Mouse (Mus musculus) spleen, postnatal 10 days (tissue): ENCODE results near the gene Hspbap1.
A peak's percentile ranks its signal among the peaks of the same experiment; 100 is the strongest.

ENCODE experiments used
- DNase-seq, 2 experiments: peaks; one replicate each; pipeline ENCODE4 v3.0.0; 2021 to 2022; ENCODE audit warnings: low spot score in 2 of 2

The Hspbap1 gene

DNA sequence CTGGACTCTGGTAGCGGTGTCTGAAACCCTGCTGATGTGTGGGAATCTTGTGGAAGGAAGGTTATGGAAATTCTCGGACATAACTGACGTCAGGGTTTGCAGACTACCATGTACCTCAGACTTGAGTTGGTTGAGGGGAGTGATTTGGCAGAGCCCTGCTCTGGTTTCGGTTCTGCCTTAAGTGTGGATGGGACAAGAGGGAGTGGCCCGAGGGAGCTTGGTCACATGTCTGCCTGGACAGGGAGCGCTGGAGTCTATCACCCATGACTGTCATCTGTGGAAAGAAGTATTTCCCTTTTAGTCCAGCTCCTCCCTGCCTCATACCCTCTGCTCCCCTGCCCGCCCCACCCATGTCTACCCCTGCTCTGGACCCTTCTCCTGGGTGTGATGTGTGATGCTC lies 32.0 kb downstream of the Hspbap1 start:
- DNase-seq, result no peak

DNA sequence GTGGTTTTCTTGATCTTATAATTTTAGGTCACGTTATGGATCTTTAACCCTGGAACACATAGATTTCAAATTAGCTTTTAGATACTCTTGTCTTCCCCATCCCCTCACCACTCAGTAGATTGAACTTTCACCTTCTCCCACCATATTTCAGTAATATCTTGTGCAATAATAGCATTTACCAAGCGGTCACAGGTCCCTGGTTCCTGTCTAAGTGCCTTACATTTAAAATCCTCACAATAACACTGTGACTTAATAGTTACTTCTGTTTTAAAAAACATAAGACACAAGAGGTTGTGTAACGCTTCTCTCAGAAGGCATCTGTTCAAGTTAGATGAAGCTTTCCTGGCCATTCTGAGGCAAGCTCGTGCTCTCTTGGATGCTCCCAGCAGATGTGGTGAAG lies 33.5 kb downstream of the Hspbap1 start:
- DNase-seq, result no peak

DNA sequence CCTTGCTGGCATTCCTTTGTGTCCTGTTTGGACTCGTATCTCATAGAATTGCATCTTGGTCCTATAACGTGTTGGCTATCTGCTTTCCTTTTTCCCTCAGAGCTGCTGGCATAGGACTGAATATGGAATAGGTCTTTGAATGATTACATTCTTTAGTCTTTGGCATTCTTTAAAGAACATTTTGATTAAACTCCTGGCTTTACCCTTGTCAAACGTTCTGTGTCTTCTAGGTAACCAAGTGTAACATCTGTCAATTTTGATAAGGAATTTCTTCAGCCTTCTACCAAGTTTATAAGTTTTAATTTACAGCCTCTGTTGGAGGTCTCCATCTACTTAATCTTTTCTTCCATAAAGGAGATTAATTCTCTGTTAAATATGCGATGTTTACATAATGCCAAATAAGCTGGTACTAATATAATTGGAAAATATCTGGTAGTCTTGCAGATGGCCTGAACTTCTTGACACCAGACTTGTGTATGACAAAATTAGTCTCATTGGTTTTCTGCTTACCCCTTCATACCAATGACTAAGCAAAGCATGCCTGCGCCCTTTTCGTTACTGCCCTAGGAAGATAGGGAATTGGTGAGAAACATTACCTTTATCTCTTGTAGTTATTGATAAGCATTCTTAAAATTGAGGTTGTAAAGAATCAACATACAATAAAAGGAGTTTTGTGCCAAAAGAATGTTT lies 36.9 kb downstream of the Hspbap1 start:
- peak in 1 of 2 experiments; percentile 35 for DNase-seq

DNA sequence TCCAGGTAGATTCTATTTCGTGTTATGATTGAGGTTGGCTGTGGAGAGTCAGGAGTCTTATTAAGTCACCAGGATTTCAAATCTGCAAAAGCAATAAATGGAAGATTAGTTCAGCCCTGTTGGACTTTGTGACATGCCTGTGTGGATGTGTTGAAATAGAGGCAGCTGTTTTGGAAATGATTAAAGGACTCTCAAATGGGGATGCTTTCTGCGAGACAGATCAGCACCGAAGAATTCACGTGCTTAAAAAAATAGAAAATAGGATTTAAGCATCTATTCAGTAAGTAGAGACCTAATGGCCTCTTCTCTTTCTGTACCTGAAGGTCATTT lies 37.5 kb downstream of the Hspbap1 start:
- no peak for DNase-seq

DNA sequence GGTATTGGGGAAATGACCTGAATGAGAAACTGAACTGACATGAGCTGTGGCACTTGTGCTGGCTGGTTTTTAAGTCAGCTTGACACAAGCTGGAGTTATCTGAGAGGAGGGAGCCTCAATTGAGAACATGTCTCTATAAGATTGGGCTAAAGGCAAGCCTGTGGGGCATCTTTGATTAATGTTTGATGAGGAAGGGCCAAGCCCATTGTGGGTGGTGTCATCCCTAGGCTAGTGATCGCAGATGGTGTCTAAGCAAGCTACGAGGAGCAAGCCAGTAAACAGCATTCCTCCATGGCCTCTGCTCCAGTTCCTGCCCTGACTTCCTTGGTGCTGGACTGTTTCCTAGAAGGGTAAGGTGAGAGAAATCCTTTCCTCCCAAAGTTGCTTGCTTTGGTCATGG lies 38.7 kb downstream of the Hspbap1 start:
- peak; percentile 39 to 46 for DNase-seq

DNA sequence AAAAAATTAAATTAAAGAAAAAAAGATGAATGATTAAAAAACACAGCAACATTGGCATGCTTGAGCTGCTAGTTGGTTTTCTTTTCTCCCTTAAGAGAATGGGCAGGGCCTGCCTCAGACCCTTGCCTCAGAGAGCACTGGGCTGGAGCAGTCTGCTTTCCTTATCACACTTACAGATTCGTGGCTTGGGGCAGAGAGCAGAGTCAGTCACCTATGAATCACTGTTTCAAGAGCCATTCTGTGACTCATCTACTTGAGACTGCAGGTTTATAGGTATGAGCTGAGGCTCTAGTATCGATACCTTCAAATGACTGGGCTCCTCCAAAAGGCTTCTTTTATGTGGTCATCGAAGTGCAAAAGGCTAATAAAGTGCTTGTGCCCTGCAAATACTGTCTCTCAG lies 42.9 kb downstream of the Hspbap1 start:
- no peak for DNase-seq

DNA sequence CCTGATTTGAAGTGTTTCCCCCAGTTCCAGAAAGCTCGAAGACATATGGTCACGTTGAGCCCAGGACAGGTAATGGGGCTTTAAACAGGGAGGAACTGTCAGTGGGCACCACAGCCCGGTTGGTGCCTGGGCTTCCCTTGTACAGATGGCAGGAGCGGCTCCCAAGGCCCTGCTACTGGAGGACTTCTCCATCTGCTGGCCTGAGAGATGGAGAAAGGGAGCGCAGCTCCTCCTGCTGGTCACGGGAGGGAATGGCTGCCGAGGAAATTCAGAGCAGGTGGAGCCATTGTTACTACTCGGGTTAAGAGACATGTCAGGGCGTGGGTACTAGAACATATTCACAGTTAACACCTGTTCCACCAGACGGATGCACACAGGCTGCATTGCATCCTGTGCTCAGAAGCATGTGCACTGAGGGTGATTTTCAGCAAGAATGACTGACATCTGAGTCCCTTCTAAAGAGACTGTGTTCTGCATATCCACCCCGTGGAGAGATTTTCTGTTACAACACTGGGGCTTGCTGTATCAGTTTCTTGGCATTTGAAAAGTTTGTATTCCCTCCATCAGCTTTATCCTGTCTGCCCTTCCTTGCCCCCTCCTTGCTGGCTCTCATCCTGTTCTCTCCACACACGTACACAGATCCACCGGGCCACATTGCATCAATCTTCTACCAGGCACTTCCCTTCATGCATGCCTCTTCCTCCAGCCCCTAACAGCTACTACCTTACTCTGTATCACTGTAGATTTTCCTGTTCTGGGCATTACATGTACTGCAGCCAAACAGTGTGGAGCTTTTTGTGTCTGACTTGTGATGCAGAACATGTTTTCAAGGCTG lies 47.3 kb downstream of the Hspbap1 start:
- DNase-seq, result peak; percentile 80 to 85

DNA sequence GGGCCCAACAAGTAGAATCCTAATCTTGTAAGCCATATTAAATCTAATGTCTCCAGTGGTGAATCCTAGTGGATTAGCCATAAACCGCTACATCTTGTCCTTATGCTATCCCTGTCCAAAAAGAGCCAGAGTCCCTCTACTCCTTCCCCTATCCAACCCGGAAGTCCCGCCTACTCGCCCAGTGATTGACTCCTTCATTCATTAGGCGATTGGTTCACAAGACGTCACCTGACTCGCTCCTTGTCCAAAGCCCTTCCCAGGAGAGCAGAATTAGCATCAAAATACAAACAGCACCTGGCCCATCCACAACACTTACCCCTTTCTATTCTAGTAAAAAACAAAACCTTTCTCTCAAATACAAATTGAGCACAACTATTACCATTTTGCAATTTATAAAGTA lies 59.8 kb downstream of the Hspbap1 start:
- DNase-seq, result no peak

DNA sequence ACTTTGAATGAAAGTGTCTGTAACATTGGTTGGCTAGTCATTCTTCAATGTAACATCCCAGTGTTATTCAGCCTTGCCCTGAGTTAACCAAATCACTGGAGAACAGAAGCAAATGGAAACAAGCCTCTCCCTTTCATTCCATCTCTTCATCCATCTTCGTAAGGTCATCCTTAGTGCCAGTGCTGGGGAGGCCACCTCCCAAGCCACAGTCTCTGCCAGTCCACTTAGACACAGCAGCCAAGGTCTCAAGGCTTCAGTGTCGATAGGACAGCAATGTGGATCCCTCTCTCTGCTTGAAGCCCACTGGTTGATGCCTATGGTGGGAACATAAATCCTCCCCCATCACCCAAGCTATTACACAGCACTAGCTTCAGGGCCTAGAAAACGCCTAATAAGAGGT lies 62.8 kb downstream of the Hspbap1 start:
- DNase-seq, result no peak

DNA sequence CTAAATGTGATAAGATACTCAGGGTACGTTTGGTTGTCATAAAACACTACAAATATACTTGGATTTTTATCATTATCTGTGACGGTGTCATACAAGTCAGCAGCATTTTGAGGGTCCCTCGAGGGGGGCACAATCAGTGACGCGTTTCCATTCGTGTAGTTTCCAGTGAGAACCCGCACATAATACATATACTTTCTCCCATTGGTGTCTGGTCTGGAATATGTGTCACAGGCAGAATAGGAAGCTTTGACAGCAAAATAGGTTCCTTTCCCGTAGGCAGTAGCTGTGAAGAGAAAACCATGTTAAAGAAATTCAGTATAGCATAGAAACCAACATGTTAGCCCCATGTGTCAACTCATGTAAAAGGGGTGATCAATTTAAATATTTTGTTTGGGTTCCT lies 64.5 kb downstream of the Hspbap1 start:
- DNase-seq, result no peak

DNA sequence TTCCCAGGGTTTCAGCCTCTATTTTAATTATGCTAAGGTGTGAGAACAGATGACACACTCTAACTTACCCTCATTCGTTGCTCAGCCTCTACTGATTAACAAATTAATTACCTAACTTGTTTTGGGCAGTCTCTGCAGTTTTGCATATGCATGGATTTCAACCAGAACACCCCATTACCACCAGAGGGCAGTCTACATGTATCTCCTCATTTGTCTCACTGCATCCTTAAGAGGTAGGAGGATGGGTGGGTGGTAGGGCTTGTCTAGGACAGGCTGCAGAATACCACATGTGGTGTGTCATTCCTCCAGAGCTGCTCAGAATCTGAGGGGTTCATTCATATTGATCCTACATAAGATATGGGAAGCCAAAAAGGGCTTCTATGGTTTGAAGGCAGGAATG lies 69.5 kb downstream of the Hspbap1 start:
- peak in 1 of 2 experiments; percentile 47 for DNase-seq

DNA sequence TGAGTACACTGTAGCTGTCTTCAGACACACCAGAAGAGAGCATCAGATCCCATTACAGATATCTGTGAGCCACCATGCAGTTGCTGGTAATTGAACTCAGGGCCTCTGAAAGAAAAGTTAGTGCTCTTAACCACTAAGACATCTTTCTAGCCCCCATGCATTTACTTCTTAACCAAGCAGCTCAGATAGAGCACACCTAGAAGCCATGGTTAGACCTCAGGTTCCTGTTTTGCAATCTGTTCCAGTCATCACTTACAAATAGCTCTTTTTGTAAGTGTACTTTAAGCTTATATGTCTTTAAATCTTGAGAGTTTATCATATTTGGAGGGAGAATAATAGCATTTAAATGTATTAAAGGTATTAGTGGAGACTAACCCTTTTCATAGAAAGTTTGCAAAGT lies 77.0 kb downstream of the Hspbap1 start:
- no peak for DNase-seq

DNA sequence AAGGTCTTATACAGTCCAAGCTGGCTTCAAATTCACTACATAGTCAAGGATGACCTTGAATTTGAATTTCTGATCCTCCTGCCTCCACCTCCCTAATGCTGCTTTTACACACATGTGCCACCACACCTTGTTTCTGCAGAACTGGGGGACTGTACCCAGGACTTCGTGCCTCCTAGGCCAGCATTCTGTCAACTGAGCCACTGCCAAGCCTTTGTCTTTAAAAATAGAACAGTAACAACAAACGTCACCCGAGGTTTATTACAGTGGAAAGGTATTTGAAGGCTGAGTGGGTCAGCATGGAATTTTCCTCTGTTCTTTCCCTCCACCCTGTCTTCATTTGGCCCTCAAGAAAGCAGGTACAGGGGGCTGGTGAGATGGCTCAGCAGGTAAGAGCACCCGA lies 85.7 kb downstream of the Hspbap1 start:
- no peak for DNase-seq

DNA sequence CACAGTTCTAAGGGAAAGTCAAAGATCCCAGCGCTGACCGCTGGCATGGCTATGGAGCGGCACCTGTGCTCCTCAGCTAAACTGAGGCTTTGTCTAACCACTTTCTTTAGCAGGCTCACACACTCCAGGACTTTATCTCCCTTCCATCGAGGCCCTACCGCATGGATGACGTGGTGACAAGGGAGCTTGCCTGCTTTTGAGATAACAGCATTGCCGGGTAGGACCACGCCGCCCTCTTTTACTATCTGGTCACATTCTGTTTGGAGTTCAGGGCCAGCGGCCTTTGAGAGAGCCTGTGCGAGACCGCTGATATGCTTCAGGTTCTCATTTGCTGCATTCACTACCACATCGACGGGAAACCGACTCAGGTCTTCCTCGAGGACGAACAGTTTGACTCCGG lies 86.6 kb downstream of the Hspbap1 start:
- peak in 1 of 2 experiments; percentile 26 for DNase-seq

DNA sequence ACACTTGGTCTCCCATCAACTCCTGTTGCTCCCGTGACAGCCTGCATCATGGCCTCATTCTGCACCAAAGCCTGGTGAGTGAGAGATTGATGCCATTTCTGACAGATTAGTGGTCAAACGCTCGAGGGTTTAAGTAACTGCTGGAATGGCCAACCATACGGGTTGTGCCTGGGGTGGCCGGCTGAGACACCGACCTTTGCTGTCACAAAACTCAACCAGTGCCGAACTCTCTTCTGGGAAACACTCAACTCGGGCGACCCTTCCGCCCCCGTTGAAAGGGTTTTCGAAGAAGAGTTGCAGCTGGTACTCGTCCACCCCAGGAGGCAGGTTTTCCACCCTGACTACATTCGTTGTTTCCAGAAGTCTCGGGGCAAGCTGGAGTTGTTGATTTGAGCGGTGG lies 90.1 kb downstream of the Hspbap1 start:
- no peak for DNase-seq

DNA sequence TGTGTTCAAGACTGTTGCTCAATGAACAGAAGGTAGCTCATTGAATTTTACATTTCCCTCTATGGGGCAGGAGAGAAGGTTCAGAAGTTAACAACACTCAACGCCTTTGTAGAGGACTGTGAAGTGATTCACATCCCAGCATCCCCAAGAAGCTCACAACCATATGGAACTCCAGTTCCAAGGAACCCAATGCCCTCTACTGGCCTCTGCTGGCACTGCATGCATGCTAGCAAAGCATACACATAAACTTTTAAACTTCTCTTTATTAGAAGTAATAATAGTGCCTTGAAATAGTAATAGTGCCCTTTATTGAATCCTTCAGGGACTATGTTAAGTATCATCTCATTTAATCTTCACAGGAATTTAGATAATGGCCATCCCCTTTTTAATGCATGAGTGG lies 91.9 kb downstream of the Hspbap1 start:
- DNase-seq, result peak; percentile 21 to 65

DNA sequence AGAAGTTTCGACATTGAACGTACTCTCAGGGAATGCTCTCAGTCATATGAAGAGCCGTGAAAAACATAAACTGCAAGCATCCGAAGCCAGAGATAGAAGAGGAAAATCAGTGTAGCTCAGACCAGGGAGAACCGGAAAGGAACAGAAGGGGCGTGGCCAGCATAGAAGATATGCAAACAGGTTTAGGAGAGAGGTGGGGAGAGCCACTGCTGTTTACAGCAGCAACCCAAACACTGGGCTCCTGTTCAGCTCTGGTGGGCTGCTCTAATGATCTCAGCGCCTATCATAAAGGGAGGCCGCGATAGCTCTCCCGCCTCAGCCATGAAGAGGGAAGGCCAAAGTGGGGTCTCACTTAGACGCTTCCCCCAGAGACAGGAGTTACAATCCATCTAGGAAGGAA lies 97.6 kb downstream of the Hspbap1 start:
- DNase-seq, result no peak

DNA sequence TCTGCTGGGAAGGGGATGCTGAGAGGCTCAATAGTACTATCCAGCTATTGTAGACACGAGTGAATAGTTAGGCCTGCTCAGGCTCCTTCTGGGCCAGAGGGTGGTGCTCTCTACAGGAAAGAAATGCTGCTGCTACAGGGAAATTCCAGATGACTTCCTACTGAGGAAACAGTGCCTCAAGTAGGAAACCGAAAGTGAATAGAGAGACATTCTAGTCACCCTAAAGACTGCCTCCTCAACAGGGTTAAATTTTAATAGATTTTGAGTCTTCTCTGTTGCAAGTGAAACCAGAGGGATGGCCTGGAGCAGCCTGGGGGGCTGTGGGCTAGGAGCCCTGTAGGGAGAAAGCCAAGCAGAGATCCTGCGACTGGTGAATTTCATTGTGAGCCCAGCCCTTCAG lies 99.0 kb downstream of the Hspbap1 start:
- DNase-seq, result no peak

DNA sequence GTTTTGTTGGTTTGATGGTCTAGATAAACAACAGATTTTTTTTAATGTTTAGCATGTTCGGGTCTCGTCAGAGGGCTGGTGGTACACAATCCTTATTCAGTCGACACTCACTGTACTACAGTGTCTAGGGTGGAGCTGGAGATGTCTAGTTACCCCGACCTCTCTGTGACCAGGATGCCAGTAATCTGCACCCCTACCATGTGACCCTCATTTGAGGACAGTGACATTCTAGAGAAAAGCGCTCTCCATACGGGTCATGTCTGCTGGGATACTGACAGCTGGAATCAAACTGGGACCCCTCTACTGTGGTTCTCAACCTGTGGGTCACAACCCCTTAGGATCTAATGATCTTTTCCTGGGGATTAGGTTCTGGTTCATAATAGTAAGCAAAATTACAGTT lies 99.5 kb downstream of the Hspbap1 start:
- DNase-seq, result no peak

DNA sequence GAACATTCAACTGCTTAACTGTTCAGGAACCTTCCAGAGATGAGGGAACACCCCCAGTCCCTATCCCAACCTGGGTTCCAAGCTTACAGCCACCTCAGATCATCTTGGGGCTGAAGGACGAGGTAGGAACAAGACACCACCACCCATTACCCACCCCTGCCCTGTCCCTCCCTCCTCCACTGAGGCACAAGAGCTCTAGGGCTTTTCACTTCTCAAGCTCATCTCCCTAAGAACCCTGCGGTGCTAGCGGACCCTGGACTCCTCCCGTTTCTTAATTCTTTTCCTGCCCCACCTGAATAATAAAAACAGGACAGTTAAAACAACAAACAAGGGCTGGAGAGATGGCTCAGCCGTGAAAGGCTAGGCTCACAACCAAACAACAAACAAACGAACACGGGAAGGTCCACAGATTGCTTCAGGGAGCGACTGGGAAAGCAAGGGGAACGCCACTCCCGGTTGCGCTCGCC lies 100.4 kb downstream of the Hspbap1 start:
- DNase-seq, result no peak

DNA sequence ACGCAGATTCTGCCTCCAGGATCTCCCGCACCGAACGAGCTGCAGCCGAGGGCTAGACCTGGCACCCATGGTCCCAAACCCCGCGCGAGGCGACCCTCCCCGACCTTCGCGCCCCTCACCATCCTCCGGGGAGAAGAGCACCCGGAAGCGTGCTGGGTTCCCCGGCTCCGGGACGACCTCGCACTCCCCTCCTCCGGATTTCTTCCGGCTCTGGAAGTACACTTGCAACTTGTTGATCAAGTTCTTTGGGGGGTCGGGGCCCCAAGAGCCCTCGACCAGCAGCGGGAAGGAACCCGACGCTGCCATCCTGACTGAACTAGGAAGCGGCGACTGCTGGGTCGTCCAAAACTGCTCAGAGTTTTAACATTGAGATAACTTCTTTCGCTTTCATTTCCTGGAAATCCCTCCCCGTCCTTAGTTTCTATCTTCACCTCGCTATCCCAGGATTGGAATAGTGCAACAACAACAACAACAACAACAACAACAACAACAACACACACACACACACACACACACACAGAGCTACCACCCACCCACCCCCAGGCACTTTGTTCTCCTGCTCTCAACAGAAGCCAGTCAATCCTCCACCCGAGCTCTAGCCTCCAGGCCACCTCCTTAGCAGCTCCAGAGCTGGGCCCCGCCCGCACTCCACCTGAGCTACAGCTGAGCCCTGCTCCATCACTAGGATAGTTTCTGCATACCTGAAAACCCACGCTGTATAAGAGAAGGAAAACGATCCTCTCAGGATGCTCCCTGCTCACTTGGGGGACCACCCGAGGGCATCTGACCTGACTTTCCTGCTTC lies 101.1 kb downstream of the Hspbap1 start, which contains the start of gene Parp14:
TSS of gene Parp14 (minus strand) at position 497 of the 804 bp plus-strand sequence.
- peak; percentile 54 to 62 for DNase-seq

DNA sequence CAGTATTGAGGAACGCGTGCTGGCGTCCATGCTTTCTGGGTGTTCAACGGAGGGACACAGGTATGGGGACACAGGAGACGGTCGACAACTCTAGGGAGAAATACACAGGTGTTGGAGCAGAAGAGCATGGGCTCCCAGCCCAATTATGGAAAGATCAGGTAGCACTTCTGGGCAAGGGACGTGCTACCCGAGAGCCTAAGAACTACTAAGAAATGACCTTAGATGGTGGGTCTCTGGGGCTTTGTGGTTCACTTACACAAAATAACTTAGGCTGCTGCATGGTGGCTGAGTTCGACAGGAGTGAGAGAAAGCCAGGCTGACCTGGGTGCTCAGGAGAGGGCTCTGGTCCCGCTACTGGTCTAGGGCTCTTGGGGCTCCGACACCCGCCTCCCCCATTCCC lies 101.7 kb downstream of the Hspbap1 start:
- peak in 1 of 2 experiments; percentile 32 for DNase-seq
